Mouse (Mus musculus) kidney, adult 18-20 months (tissue): ENCODE data around the gene Uqcc2.
A peak's percentile ranks its signal among the peaks of the same experiment; 100 is the strongest.

Experiments
- DNase-seq: peaks from one replicate; pipeline ENCODE4 v3.0.0; 2021

Gene Uqcc2

GRCm38 (mm10) chr17:27153773-27154193 lies 20.1 kb upstream of the Uqcc2 start:
- DNase-seq, result no peak

- DNase-seq, result no peak
Measured at GRCm38 (mm10) chr17:27152976-27153723, 19.4 kb upstream of the Uqcc2 start.

GRCm38 (mm10) chr17:27151411-27151810 lies 17.7 kb upstream of the Uqcc2 start:
- DNase-seq, result no peak

GRCm38 (mm10) chr17:27150871-27151270 lies 17.2 kb upstream of the Uqcc2 start:
- DNase-seq, result peak; percentile 33

GRCm38 (mm10) chr17:27146323-27146923 lies 12.7 kb upstream of the Uqcc2 start:
- DNase-seq, result no peak

GRCm38 (mm10) chr17:27144152-27144551 lies 10.4 kb upstream of the Uqcc2 start:
- DNase-seq, result no peak

GRCm38 (mm10) chr17:27141971-27142450 lies 8.3 kb upstream of the Uqcc2 start:
- peak; percentile 46 for DNase-seq

GRCm38 (mm10) chr17:27140262-27140661 lies 6.5 kb upstream of the Uqcc2 start:
- no peak for DNase-seq

- no peak for DNase-seq
Measured at GRCm38 (mm10) chr17:27139304-27139703, 5.6 kb upstream of the Uqcc2 start.

- DNase-seq, result no peak
Measured at GRCm38 (mm10) chr17:27138396-27138795, 4.7 kb upstream of the Uqcc2 start.

GRCm38 (mm10) chr17:27134715-27135114 lies 999 bp upstream of the Uqcc2 start:
- no peak for DNase-seq

- DNase-seq, result no peak
Measured at GRCm38 (mm10) chr17:27134187-27134586, 471 bp upstream of the Uqcc2 start.

- no peak for DNase-seq
Measured at GRCm38 (mm10) chr17:27132238-27132637, 1.5 kb downstream of the Uqcc2 start.

- DNase-seq, result no peak
Measured at GRCm38 (mm10) chr17:27131240-27131665, 2.5 kb downstream of the Uqcc2 start.

- no peak for DNase-seq
Measured at GRCm38 (mm10) chr17:27130246-27130645, 3.5 kb downstream of the Uqcc2 start.

GRCm38 (mm10) chr17:27129819-27130218 lies 3.9 kb downstream of the Uqcc2 start:
- DNase-seq, result no peak

- no peak for DNase-seq
Measured at GRCm38 (mm10) chr17:27129291-27129690, 4.4 kb downstream of the Uqcc2 start.

- no peak for DNase-seq
Measured at GRCm38 (mm10) chr17:27128189-27128588, 5.5 kb downstream of the Uqcc2 start.

GRCm38 (mm10) chr17:27126974-27127373 lies 6.7 kb downstream of the Uqcc2 start:
- no peak for DNase-seq

GRCm38 (mm10) chr17:27125669-27126202 lies 8.0 kb downstream of the Uqcc2 start:
- no peak for DNase-seq

- DNase-seq, result peak; percentile 77
Measured at GRCm38 (mm10) chr17:27125185-27125584, 8.5 kb downstream of the Uqcc2 start.

GRCm38 (mm10) chr17:27123813-27124375 lies 9.8 kb downstream of the Uqcc2 start:
- DNase-seq, result no peak

GRCm38 (mm10) chr17:27123103-27123502 lies 10.6 kb downstream of the Uqcc2 start:
- DNase-seq, result no peak

GRCm38 (mm10) chr17:27122701-27123100 lies 11.0 kb downstream of the Uqcc2 start:
- DNase-seq, result no peak
